Mouse (Mus musculus) heart, postnatal 10 days (tissue): ENCODE data around the gene Cnksr3. TPM values are rescaled to one million over a fixed set of nuclear protein-coding genes. Genes with fewer than 3 reads are reported as not detected.
A peak's percentile ranks its signal among the peaks of the same experiment; 100 is the strongest.

Experiments used
- DNase-seq, 2 experiments: peaks; one replicate each; pipeline ENCODE4 v3.0.0; 2021
- intact Hi-C: fragments of 180-260 bp; cut with DNase I; formaldehyde crosslinking; loops from one replicate; pipeline ENCODE4 v1.15.1; 2025
- total RNA-seq, 2 experiments: library from RNA; stranded (reverse); gene quantifications; 2 replicates each; pipeline ENCODE4 v1.2.3; 2021

Cnksr3 gene
- total RNA-seq, 2 experiments from 2014 or later = 24.4 to 26.3 TPM

DNA sequence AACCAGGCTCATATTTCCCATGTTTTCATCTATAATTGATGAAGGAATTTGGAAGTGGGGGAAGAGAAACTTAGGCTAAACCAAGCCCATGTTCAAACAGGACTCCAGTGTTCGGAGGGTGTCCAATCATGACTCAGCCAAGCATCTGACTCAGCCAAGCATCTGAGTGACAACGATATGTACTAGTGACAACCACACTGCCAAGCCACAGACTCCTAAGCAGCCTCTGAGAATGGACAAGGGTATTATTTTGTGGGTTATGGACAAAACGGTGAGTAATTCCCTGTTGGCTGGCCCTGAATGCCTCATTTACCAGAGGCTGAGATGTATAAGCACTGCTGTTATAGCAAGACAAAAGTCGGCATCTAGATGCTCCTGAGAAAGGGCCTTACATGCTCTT lies 98.3 kb downstream of the Cnksr3 start:
- intact Hi-C loops = no loop called here

GRCm38 (mm10) chr10:7113144-7113543 lies 98.9 kb downstream of the Cnksr3 start:
- intact Hi-C loops = no loop called here

More for the DNA sequence above, 98.3 kb downstream of the Cnksr3 start:
- no peak for DNase-seq

GRCm38 (mm10) chr10:7111462-7112000 lies 100.5 kb downstream of the Cnksr3 start:
- intact Hi-C loops = no loop called here
- DNase-seq = peak in 1 of 2 experiments; percentile 15

More at GRCm38 (mm10) chr10:7113144-7113543, 98.9 kb downstream of the Cnksr3 start:
- no peak for DNase-seq

GRCm38 (mm10) chr10:7103872-7104271 lies 108.2 kb downstream of the Cnksr3 start:
- no peak for DNase-seq
- intact Hi-C loops = no loop called here

DNA sequence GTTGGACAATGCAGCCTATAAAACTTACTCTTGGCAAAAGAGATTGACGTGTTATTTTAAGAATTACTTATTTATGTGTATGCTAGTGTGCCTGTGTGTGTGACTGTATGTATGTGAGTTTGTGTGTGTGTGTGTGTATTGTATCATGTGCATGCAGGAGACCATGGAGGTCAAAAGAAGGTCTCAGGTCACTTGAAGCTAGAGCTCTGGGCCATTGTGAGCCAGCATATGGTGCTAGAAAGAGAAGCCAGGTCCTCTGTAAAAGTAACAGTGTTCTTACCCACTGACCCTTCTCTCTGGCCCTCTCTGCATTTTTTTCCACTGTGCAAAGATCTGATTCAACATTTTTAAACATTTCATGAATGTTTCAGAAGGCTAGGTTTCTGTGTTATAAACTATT lies 134.1 kb downstream of the Cnksr3 start:
- DNase-seq = no peak
- intact Hi-C loops = loop anchor here (2.0 to 5.0 kb wide), 3 partner anchors 193 to 1231 kb away; no protein-coding TSS in a partner anchor

- intact Hi-C loops = loop anchor here (2.0 to 5.0 kb wide), 3 partner anchors 193 to 1230 kb away; no protein-coding TSS in a partner anchor
- no peak for DNase-seq
Observed at GRCm38 (mm10) chr10:7077389-7077808, 134.6 kb downstream of the Cnksr3 start.

DNA sequence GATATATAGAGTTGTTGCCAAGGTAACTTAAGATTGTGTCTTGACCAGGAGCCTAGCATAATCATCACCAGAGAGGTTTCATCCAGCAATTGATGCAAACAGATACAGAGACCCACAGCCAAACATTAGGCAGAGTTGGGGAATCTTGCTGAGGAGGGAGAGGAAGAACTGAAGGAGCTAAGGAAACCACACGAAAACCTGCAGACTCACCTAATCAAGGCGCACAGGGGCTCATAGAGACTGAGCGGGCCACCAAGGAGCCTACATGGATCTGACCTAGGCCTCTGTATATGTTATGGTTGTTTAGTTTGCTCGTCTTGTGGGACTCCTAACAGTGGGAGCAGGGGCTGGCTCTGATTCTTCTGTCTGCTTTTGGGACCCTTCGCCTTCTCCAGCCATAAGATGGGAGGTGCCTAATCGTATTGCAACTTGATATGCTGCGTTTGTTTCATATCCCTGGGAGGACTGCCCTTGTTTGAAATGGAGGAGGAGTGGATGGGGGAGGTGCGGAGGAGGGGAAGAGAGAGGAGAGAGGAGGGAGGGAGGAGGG lies 135.3 kb downstream of the Cnksr3 start:
- intact Hi-C loops = loop anchor here (2.0 to 5.0 kb wide), 3 partner anchors 192 to 1229 kb away; no protein-coding TSS in a partner anchor
- peak; percentile 6 to 10 for DNase-seq

GRCm38 (mm10) chr10:7076201-7076600 lies 135.8 kb downstream of the Cnksr3 start:
- peak; percentile 82 to 88 for DNase-seq
- intact Hi-C loops = loop anchor here (2.0 to 5.0 kb wide), 3 partner anchors 191 to 1229 kb away; no protein-coding TSS in a partner anchor

DNA sequence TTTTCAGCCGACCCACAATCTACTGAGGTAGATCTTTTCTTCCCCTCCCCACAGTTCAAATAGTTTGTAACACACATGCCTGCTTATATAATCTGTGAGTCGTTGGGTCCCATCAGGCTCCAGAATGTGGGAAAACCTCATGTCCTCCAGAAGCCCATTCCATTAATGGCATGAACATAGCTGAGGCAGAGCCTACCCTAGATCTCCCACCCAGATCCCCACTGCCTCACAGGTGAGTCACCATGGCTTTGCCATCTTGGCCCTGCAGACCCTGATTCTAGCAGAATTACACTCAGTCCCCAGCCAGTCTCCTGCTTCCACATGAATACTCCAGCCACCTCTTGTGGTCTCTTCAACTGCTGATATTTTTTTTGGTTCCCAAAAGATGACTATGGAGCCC lies 136.4 kb downstream of the Cnksr3 start:
- no peak for DNase-seq
- intact Hi-C loops = loop anchor here (2.0 to 5.0 kb wide), 3 partner anchors 191 to 1228 kb away; no protein-coding TSS in a partner anchor

DNA sequence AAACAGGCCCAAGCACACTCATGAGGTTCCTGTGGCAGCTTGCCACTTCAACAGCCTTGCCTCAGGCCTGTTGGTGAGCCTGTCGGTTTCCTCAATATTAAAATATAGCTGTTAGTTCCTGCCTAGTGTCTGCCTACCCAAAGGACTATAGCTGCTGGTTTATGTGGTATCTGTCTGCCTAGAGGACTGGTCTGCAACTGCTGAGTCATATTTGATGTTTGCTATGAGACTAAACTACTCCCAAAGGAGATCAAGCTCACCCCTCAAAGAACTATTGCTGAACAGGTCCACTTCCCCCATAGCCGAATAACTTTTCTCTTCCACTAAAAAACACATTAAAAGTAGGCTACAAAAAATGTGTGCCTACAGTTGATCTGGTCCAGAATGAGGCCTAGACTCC lies 137.8 kb downstream of the Cnksr3 start:
- no peak for DNase-seq
- intact Hi-C loops = no loop called here

- intact Hi-C loops = no loop called here
- no peak for DNase-seq
Observed at GRCm38 (mm10) chr10:7070924-7071323, 141.1 kb downstream of the Cnksr3 start.

- intact Hi-C loops = no loop called here
- no peak for DNase-seq
Observed at GRCm38 (mm10) chr10:7070100-7070835, 141.8 kb downstream of the Cnksr3 start.

DNA sequence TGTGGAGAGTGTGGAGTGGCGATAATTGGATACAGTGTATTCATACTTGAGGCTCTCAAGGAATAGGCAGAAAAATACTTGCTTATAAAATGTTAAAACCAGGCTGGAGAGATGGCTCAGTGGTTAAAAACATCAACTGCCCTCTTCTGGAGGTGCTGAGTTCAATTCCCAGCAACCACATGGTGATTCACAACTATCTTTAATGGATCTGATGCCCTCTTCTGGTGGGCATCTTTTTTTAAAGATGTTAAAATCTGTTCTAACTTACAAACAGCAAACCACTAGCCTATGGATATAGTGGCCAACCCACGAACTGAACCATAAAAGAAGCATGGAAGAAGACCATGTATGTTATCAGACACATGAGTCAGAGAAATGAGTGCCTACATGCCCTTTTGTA lies 142.9 kb downstream of the Cnksr3 start:
- intact Hi-C loops = no loop called here
- no peak for DNase-seq

Other genes starting within 250 kb of the Cnksr3 start
- under 1 TPM; 0.17 to 0.31 TPM for gene Ipcef1, start 159.8 kb downstream of the Cnksr3 start, total RNA-seq